Mouse (Mus musculus) heart, adult 11 months (tissue): ENCODE measurements at regions not wholly inside any gene's neighbourhood (a gene's known extent, or its start where the extent isn't known, plus 50 kb on each side); places are given as distances from the start of the nearest gene placed in this dataset.

ENCODE experiments used
- DNase-seq: peaks from one replicate; pipeline ENCODE4 v3.0.0; 2022

DNA sequence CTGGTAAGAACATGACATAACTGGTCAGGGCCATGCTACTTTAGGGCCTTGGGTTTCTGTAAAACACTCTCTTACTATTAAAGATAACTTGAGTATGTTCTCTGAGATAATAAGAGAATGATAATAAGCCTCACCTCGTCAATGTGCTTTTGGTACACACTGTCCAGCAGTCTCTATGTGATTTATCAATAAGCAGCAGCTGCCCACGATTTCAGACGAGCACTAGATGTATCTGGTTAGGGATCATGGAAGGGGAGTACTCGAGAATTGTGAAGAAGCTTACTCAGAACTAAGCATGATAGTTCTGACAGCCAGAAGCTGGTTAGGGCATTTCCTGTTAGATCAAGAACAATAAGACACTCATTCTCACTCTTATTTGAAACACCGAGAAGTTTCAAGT is 53.8 kb downstream of the Neurod6 start:
- DNase-seq = peak; percentile 52

DNA sequence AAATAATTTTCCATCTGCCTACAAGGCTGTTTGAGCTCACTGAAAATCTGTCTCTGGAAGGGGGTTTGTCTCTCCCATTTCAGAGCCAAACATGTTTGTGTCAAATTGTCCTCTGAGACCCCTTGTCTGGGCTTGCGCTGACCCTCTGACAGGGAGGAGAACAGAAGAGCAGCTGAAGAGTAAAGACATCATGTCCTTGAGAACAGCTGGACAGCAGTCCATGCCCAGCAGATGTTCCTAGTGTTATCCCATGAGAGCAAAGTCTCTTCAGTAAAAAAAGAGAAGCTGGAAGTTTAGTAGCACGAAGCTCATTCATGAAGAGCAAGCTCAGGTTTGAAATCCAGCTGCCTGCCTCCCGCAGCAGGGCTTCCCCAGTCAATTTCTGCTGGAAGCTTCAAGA is 60.7 kb downstream of the Neurod6 start:
- peak; percentile 96 for DNase-seq

DNA sequence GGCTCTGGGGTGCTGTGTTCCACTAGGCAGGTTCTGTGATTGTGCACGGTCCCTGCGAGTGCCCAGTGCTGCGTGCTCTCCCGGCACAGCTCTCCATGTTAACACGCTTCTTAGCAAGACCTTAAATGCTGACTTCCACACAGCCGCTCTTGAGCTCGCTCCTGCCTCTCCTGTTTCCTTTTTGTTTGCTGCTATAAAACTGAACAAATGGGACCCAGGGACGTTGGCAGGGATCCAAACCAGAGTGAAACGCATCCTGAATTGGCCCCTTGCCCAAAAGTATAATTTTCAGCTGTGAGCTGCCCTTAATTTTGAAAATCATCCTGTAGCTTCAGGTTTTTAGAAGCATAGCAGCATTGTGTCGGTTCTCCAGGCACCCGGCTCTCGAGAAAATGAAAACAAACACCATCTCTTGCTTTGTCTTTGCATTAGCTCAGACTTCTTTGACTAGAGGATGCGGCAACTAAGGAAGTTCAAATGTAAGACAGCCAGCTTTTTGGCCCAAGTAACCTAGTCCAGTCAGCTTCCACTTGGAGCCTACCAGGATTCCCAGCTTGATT is 63.1 kb downstream of the Neurod6 start:
- DNase-seq = peak; percentile 90

DNA sequence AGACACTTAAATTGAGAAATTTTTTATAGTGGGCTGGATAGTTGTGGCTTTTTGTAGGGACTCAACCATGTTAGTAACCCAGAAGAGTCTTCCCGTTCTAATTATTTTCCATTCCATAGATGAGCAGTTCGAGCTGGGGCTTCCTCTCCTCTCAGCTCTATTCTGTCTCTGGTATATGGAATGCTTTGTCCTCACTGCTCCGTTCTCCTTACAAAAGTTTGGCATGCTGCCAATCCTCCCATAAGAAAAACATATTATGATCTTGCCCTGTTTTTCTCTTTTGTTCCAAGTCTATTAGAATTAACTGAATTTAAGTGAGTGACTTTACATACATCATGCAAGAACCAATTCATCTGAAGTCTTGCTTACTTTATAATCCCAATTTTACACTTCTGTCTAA is 70.7 kb downstream of the Neurod6 start:
- DNase-seq = peak; percentile 55

DNA sequence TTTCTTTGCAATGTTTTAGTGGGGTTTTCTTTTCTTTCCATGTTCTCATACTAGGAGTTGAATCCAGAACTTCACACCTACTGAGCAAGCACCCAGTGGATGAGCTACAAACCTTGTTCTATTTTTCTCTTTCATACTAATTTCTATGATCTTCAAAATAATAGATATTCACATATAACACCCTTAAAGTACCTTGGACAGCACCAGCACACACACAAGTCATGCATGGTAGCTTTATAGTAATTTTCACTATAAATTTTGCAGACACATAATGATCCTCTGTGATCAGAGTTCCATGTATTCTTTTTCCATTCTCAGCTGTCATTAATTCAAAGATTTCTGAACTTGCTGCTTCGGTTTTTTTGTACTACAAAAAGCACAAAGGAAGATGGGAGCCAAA is 71.1 kb downstream of the Neurod6 start:
- no peak for DNase-seq

DNA sequence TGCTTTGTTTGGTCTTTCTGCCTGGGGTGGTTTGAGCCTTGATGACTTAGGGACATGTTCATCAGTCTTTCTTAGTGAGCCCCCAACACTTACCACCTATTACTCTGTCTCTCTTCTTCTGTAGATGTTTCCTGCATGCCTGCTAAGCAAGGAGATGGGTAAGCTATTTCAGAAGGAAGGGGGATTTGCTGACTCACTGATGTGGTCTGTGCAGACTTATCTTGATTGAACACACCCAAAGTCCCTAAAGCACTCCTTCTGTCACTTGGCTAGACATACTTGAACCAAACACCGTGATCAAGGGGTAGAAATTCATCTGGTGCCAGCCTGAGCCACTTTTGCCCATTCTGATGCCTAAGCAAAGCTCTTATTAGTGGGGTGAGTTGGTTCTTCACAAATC is 72.0 kb downstream of the Neurod6 start:
- peak; percentile 79 for DNase-seq

DNA sequence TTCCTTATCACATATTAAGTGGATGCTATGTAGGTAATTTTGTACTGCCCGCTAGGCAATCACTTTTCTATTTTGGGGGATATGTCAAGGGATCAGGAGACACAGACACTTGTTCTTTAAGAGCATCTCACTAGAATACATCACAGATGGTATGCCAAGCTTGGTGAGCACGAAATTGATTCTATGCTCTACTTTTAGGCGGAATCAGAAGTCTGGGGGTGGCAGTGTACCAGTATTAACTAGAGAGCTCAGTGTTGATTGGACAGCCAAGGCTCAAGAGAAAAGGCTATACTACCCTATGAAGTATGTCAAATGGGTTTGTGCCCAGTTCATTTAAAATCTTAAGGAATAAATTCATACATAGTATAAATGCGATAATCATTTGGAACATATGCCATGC is 84.0 kb downstream of the Neurod6 start:
- DNase-seq = peak; percentile 27

DNA sequence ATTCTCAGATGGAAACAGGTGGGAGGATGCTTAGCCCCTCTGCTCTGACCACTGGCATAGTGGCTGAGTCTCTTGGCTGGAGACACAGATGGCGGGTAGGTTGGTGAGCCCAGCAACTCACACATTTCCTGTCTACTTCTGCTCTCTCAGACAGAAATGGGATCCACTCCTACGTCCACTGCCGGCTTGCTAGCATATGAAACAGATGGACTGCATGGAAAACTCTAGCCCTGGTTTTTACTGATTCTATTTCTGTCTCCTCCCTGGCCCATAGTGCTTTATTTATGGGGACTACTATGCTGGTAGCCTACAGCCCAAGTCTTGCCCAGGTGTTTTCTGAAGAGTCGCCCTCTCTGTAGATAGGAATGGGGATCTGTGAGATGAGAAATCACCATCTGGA is 88.9 kb downstream of the Neurod6 start:
- DNase-seq = peak; percentile 48

DNA sequence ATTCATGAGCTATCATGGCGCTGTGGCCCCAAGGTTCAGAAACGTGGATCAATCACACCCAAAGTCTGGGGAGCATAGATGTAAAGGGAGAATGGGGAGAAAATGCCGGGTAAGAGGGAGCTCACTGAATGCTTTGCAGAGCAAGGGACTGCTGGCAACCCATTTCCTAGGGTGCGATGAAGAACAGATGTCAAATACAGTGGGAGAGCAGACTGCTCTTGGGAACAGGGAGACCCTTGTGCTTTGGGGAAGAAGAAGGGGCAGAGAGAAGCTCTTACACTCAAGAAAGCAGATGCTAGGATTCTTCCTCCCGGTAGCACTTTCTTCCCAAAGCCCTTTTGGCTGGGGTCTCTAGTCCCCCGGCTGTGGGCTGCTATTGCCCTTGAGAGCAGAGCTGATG is 100.0 kb downstream of the Neurod6 start:
- DNase-seq = peak; percentile 61

DNA sequence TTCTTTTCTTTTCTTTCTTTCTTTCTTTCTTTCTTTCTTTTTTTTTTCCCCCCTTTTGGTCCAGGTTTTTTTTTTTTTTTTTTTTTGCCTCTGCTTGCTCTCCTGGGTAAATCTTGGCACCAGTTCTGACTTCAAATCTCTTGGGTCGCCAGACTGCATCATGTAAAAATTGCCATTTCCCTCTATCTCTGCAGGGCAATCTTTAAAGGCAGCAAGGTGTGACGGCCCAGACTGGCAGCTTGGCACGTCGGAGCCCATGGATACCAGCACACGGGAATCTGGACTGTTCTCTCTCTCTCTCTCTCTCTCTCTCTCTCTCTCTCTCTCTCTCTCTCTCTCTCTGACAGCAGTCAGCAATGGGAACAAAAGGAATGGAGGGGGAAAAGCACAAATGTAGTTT is 101.0 kb downstream of the Neurod6 start:
- peak; percentile 75 for DNase-seq

DNA sequence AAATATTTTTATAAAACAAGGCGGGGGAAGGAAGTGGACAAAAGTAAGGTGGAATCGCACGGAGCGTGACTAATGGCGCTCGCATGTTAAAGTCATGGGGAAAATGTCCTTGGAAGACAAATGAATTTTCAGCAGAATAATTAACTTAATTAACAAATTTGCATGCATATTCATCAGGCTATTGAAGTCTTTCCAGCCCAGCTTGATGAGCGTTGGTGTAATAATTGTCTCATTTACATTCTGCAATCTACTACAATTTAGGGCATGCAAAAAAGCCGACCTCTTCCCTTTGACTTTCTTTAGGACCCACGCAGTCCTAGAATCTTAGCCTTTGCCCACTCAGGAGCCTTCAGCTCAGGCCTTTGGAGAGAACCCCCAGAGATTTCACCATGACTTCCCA is 101.5 kb downstream of the Neurod6 start:
- no peak for DNase-seq

DNA sequence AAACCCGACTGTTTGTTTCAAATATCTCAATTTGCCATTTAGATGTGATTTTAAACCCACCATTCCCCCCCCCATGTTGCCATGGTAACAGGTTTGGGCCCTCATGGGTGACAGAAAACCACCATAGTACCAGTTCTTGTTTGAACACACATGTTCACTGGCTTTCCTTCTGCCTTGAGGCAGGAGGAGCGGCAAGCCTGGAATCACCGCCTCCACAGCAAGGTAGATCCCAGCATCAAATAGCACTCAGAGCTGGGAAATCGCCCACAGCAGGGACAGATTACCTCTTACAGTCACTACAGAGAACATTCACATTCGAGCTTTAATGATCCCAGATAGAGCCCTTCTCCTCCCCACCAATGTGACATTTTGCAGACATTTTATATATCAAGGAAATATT is 102.0 kb downstream of the Neurod6 start:
- peak; percentile 68 for DNase-seq

DNA sequence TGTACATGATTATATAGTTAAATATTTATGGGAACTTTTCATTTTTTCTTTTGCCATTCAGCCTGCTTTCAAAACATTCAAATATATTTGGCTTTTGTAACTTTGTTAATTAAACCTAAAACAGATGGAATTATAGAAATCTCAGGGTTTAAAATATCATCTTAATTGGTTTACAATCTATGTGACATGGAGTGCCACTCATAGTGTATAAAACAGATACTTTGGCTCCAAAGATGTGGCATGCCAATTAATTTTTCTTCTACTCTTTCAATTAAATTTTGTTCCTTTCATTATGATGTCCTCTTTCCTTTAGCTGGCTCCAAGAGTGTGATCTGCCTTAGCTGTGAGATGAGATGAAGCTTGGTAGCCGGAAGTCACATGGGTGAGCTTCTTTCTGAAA is 103.0 kb downstream of the Neurod6 start:
- DNase-seq = no peak

DNA sequence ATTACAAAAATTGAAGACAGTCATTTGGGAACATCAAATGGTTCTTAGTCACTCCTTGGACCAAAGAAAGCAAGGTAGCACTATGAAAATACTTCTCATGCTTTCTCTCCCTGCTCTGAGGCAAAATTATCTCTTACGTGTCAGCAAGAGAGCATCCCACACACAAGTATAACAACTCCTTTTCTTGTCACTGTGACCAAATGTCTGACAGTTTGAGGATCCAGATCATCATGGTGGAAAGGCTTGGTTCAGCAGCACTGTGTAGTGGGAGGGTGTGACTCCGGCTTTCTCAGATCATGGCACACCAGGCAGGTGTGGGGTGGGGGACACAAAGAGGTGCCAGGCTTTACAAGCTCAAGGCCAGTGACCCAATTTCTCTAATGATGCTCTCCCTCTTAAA is 113.5 kb downstream of the Neurod6 start:
- DNase-seq = no peak

DNA sequence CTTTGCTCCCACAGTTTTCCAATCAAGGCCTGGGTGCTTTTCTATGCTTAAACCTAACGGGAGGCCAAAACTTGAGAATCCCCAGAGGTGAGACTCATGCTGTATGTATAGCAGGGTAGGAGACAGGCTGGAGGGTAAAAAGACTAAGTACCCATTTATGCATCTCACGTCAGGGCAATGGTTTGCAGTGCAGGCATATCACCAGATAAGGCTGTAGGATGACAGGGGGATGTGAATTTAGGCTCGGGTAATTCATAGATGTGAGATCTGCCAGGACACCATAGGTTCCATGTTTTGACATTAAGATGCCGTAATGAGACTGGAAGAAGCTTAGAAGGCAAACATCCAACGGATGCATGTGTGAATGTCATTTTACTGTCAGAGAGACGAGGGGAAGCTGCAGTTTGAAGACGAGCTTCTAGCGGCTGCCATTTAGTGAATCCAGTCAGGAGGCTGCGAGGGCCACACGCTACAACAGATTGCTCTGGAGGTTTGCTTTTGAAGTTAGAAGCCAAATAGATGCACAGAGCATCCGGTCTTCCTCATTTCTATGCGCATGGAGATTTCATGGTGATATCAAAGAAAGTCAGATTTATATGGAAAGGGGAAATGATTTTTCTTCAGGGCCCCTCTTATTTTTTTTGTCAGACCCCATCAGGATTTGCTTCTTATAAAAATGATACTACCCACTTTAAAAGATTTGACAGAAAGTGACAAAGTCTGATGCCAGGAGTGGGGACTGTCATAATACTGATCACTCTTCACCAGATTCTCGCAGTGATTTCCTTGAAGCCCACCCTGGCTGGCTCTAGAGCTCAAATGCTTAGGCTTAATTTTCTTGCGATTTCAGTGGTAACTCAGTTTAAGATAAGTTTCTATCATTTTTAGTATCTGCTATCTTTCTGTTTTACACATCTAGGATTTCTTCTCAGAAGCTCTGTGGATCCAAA is 113.8 kb downstream of the Adcyap1r1 start:
- peak; percentile 67 for DNase-seq

DNA sequence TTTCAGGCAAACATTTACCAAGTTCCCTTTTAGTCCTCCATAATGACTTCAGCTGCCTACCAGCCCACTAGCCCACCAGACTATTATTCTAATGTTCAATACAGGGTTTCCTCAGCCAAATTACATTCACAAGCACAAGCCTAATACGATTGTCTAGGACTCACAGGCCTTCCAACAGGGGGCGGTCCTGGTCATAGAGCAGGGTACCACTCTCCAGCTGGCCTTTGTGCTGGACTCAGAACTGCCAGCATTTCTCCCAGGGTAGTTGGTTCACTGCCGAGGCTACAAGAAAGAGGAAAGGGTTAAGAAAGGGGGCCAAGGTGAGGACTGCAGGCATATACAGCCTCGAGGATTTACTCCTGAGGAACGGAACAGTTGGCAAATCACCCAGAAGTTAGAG is 108.8 kb downstream of the Adcyap1r1 start:
- DNase-seq = peak; percentile 73

DNA sequence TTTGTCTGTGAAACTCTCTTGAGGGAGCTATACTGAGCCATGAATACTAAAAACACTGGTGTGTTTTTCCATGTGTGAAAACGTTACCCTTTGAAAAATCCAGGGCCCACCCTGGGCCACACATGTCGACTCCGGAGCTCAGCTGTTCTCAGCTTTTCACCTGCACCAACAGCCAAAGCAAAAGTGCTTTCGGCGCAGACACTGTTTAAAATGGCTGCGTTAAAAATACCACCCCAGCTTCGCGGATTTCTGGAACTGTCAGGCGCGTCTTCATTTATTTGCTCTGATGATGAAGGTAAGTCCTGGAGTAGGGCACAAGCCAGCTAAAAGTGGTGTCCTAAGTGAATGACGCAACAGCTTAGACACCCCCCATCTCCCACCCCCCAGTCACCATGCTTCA is 108.0 kb downstream of the Adcyap1r1 start:
- DNase-seq = peak; percentile 68
